Mouse (Mus musculus) heart, embryonic 13.5 days (tissue): Measurements from ENCODE around the gene Cox11. TPM values are rescaled to one million over a fixed set of nuclear protein-coding genes. Genes with fewer than 3 reads are reported as not detected.

Source experiments
- ATAC-seq: fragments of 200-750 bp; cut with Nextera tagmentation; 2 replicates; pipeline ENCODE4 v1.8.0; 2017; ENCODE audit warnings: moderate TSS enrichment; ENCODE audit not compliant: insufficient number of reproducible peaks, low FRiP score, low TSS enrichment; ENCODE audit errors: extremely low read depth
- H3K27ac ChIP-seq: fragments of 300-500 bp; sonication (generic); replicated peaks from 2 replicates; pipeline ENCODE4 v1.5.1; 2015; ENCODE audit warnings: moderate library complexity, mild to moderate bottlenecking, inconsistent platforms
- H3K27me3 ChIP-seq: fragments of 300-500 bp; sonication (generic); replicated peaks from 2 replicates; pipeline ENCODE4 v1.6.1; 2015; ENCODE audit warnings: mild to moderate bottlenecking, inconsistent platforms
- H3K36me3 ChIP-seq: fragments of 300-500 bp; sonication (generic); 2 replicates; pipeline ENCODE4 v1.6.1; 2015; ENCODE audit warnings: mild to moderate bottlenecking, inconsistent platforms
- H3K4me1 ChIP-seq: fragments of 300-500 bp; sonication (generic); 2 replicates; pipeline ENCODE4 v1.6.1; 2015; ENCODE audit warnings: inconsistent platforms
- H3K4me2 ChIP-seq: fragments of 300-500 bp; sonication (generic); 2 replicates; pipeline ENCODE4 v1.6.1; 2015; ENCODE audit warnings: inconsistent platforms, mild to moderate bottlenecking, moderate library complexity
- H3K4me3 ChIP-seq: fragments of 300-500 bp; sonication (generic); 2 replicates; pipeline ENCODE4 v1.5.1; 2015; ENCODE audit warnings: moderate library complexity, mild to moderate bottlenecking, inconsistent platforms
- H3K9ac ChIP-seq: fragments of 300-500 bp; sonication (generic); 2 replicates; pipeline ENCODE4 v1.6.1; 2015; ENCODE audit warnings: inconsistent platforms, mild to moderate bottlenecking, moderate library complexity
- H3K9me3 ChIP-seq: fragments of 300-500 bp; sonication (generic); 2 replicates; pipeline ENCODE4 v1.6.1; 2016; ENCODE audit warnings: inconsistent platforms
- WGBS: fragments of 180-500 bp; shearing (Covaris S2); methylation state at CpG from one replicate; pipeline ENCODE4 v1.1.7; 2015; ENCODE audit warnings: mixed read lengths; 5-methylcytosine and 5-hydroxymethylcytosine counted together
- polyA plus RNA-seq: library from polyadenylated mRNA; unstranded; fragments of >200 nt; fragmentation: Nextera tagmentation; extraction: Ambion mirVana; gene quantifications from 2 replicates; pipeline ENCODE4 v1.2.1, GENCODE M21; 2015

Gene Cox11
- 33.5 and 37.1 TPM in 2 replicates for polyA plus RNA-seq

DNA sequence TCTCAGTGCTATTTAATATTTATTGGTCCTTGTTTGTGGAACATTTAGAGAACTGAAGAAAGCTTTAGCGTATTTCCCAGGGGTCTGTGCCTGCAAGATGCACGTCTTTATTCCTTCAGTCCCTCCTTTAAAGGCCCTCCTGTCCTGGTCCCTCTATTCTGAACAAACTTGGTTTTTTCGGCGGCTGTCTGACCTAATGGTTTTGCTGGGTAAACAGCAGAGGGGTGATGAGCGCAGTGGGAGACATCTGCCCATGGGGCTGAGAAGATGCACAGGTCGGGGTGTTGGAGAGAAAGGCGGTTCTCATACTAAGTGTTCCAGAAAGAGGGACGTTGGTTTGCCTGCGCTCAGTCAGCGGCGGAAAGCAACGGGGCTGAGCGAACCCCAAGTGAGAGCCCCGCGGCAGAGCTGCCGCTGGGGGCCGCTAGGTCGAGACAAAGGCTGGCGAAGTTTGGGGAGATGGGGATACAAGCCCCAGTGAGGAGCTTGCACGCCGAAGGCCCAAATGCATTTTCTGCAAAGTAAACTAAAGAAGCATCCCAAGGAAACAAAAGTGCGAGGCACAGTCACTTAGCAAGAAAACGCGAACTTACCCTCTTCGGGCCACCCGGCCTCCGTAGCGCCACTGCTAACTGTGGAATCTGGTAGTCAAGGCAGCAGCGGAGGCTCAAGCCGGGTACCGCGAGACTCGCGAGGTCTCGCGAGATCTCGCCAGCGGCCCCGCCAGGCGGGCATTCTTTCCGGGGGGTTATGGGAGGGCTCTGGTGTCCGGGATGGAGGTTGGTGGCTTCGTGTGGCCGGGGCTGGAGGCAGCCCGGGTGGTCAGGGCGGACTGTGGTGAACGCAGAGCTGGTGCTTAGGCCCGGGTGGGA is at the start of gene Cox11, which contains the start of gene Stxbp4:
Gene Cox11 (plus strand): TSS at position 734 of the 872 bp plus-strand sequence.
Gene Stxbp4 (minus strand): TSS at position 645 of the 872 bp plus-strand sequence.
- H3K9ac ChIP-seq, result peak within 1 kb of the TSS; percentile 93
- peak within 1 kb of the TSS; percentile 95 for H3K27ac ChIP-seq
- no peaks in the 10 kb centered on the region for H3K27me3 ChIP-seq
- peak within 1 kb of the TSS; percentile 97 for H3K4me3 ChIP-seq
- H3K9me3 ChIP-seq, result no peaks in the 10 kb centered on the region
- H3K36me3 ChIP-seq, result peaks cover 22% of the 10 kb centered on the region
- under 1% methylated on average over 48 of the region's 48 CpGs for WGBS
- peaks cover 32% of the 10 kb centered on the region for H3K4me1 ChIP-seq
- peak; percentile 93 for ATAC-seq
- peak within 1 kb of the TSS; percentile 83 for H3K4me2 ChIP-seq

DNA sequence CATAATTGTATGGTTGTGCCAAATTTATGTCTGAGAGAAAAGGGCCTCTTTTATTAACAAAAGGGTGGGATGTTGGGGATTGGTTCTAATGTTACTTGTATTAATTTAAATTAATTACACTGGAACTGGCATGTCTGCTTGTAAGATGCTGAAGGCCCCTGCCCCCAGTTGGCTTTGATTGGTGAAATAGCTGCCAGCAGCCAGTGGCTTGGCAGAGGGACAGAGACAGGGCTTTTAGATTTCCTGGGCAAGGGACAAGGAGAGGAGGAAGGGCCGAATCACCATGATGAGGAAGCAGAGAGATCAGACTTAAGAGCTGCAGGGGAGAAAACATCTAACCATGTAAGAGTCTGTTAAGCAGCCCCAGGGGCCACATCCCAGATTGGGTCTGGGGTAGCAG is 47.0 kb upstream of the Cox11 start:
- WGBS, result 90% methylated on average over 1 of the region's 1 CpGs

DNA sequence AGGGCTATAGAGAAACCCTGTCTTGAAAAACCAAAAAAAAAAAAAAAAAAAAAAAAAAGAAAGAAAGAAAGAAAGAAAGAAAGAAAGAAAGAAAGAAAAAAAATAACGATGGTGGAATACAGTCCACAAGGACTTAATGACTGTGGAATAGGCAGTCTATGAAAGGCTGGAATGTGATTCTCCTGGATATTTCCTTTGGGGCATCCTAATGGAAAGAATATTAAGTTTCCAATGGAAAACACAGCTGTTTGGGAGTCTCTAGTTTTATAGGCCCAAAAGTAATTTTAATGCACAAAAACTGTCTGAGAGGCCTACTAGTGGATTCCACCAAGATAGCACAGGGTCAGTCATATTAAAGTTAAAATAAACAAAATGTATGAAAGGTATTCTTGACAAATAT is 42.1 kb upstream of the Cox11 start:
- no peaks in the 10 kb centered on the region for H3K27me3 ChIP-seq

More for the DNA sequence above, 47.0 kb upstream of the Cox11 start:
- Histone ChIP-seq H3K4me2 (no peak overlapping the region), H3K4me1 (no peaks in the 10 kb centered on the region), H3K27me3 (no peaks in the 10 kb centered on the region), H3K4me3 (no peak overlapping the region), H3K9ac (no peak overlapping the region), H3K9me3 (no peaks in the 10 kb centered on the region), H3K27ac (no peak overlapping the region), H3K36me3 (peaks cover 42% of the 10 kb centered on the region)
- no peak for ATAC-seq

DNA sequence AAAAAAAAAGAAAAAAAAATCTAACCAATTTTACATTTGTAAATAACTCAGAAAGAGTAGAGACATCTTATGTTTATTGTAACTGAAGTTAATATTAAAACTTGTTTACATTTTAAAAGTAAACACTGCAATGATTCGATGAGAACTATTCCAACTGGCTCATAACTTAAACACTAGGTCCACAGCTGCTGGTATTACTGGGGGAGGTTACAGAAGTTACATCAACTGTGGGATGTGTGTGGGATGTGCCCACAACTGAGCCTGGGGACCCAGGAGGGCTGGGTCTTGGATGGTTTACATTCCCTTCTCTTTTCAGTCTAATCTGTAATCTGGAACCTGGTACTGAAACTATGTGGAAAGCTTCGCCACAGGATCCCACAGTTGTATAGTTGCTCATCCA is 34.9 kb upstream of the Cox11 start:
- WGBS, result 82% methylated on average over 2 of the region's 2 CpGs
- H3K36me3 ChIP-seq, result peaks cover 56% of the 10 kb centered on the region
- no peak overlapping the region for H3K4me3 ChIP-seq
- no peaks in the 10 kb centered on the region for H3K27me3 ChIP-seq
- ATAC-seq, result no peak
- H3K9ac ChIP-seq, result no peak overlapping the region
- no peak overlapping the region for H3K27ac ChIP-seq
- no peaks in the 10 kb centered on the region for H3K4me1 ChIP-seq
- no peaks in the 10 kb centered on the region for H3K9me3 ChIP-seq
- H3K4me2 ChIP-seq, result no peak overlapping the region

More for the DNA sequence above, 42.1 kb upstream of the Cox11 start:
- ATAC-seq, result no peak
- no peaks in the 10 kb centered on the region for H3K9me3 ChIP-seq
- no peak overlapping the region for H3K4me3 ChIP-seq
- no peak overlapping the region for H3K4me2 ChIP-seq
- no peak overlapping the region for H3K9ac ChIP-seq
- peaks cover 49% of the 10 kb centered on the region for H3K36me3 ChIP-seq
- H3K4me1 ChIP-seq, result no peaks in the 10 kb centered on the region
- no peak overlapping the region for H3K27ac ChIP-seq
- 96% methylated on average over 1 of the region's 1 CpGs for WGBS

DNA sequence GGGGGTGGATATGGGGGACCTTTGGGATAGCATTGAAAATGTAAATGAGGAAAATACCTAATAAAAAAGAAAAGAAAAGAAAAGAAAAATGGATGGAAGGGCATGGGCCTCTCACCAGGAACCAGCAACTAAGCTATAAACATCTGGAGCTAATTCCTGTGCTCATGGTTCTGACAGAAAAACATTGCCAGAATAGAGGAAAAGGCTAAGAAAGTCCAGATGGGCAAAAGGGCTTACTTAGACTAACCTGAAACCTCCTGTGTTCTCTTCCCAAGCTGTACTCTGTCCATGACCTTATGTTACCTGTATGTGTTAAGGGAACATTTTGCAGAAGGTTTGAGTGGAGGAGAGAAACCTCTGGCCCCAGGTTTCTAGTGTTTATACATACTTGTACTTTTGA is 25.9 kb upstream of the Cox11 start:
- Histone ChIP-seq H3K4me1 (peaks cover 5% of the 10 kb centered on the region), H3K9ac (no peak overlapping the region), H3K27ac (no peak overlapping the region), H3K9me3 (no peaks in the 10 kb centered on the region), H3K36me3 (peaks cover 14% of the 10 kb centered on the region), H3K4me2 (no peak overlapping the region), H3K4me3 (no peak overlapping the region), H3K27me3 (no peaks in the 10 kb centered on the region)
- ATAC-seq, result no peak

DNA sequence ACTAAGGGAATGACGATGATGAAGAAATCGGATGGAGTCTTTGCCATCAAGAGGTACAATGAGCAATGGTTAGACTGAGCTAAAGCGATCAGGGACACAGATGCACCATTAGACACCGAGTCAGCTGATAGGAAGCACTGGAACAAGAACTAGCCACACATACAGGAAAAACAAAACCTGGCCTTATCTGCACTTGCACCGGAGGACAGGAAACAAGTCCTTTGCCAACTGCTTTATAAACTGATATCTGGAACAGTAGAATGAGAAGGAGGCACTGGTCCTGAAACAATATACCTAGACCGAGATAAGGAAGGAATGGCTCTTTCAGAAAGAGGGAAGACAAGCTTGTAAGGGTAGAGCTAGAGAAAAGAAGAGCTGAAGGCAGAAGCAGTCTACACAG is 23.2 kb upstream of the Cox11 start:
- Histone ChIP-seq H3K4me1 (peaks cover 5% of the 10 kb centered on the region), H3K27ac (no peak overlapping the region), H3K9ac (no peak overlapping the region), H3K9me3 (no peaks in the 10 kb centered on the region), H3K36me3 (peaks cover 24% of the 10 kb centered on the region), H3K4me3 (no peak overlapping the region), H3K27me3 (no peaks in the 10 kb centered on the region), H3K4me2 (no peak overlapping the region)
- no peak for ATAC-seq
- 62% methylated on average over 6 of the region's 6 CpGs for WGBS

DNA sequence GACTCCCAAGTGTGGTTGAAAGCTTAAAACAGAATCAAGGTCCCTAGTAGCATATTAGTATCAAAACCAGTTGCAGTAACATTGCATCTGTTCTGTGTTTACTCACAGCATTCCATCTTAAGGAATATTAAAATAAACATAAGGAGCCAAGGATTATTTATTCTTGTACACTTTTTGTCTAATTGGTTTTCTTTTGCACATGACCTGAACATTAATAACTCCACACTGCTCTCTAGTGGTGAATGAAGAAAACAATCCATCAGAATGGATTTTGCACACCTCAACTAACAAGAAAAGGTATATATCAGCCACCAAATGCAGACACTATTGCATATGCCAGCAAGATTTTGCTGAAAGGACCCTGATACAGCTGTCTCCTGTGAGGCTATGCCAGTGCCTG is 21.5 kb upstream of the Cox11 start:
- Histone ChIP-seq H3K4me3 (no peak overlapping the region), H3K27ac (no peak overlapping the region), H3K9me3 (no peaks in the 10 kb centered on the region), H3K27me3 (no peaks in the 10 kb centered on the region), H3K9ac (no peak overlapping the region), H3K4me1 (peaks cover 5% of the 10 kb centered on the region), H3K36me3 (peaks cover 28% of the 10 kb centered on the region), H3K4me2 (no peak overlapping the region)
- ATAC-seq, result no peak

DNA sequence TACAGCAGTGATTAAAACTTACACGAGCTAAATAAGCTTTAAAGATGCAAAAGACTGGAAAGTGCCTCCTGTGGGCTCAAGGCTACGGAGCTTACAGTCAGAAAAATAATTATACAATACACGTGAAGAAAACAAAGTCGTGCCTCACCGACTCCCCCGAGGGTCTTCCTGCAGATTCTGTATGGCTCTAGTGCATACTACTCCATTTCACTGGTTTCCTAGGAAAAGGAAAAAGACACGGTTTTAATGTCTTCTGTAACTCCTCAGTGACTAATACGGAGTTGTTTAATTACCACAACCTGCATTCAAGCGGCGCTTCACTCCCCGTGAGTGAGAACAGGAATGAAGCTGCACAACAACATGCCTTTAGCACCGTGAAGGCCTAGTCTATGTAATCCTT is 15.9 kb upstream of the Cox11 start:
- H3K9ac ChIP-seq, result no peak overlapping the region
- no peaks in the 10 kb centered on the region for H3K9me3 ChIP-seq
- ATAC-seq, result no peak
- H3K4me1 ChIP-seq, result no peaks in the 10 kb centered on the region
- H3K27ac ChIP-seq, result no peak overlapping the region
- H3K4me2 ChIP-seq, result no peak overlapping the region
- H3K4me3 ChIP-seq, result no peak overlapping the region
- peaks cover 19% of the 10 kb centered on the region for H3K36me3 ChIP-seq
- H3K27me3 ChIP-seq, result no peaks in the 10 kb centered on the region
- 86% methylated on average over 12 of the region's 12 CpGs for WGBS

DNA sequence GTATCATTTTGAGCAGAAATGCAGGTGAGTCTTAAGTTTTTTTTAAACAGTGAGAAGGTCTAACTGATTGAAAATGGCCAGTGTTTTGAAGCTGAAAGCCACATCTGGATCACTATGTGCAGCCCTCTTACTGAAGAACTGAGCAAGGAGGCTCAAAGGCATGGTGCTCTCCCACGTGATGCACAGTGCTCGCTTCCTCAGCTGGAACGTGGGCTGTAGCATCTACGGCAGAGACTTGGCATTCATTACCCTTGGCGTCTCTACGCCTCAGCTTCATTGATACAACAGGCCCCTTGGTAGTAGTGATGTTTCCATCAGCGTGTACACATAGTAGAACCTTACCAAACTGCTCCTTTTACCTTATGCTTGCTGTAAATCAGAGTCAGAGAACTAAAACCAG is 15.5 kb upstream of the Cox11 start:
- 88% methylated on average over 7 of the region's 7 CpGs for whole genome bisulfite sequencing
- Histone ChIP-seq H3K27ac (no peak overlapping the region), H3K4me3 (no peak overlapping the region), H3K9ac (no peak overlapping the region), H3K4me1 (no peaks in the 10 kb centered on the region), H3K9me3 (no peaks in the 10 kb centered on the region), H3K4me2 (no peak overlapping the region), H3K36me3 (peaks cover 19% of the 10 kb centered on the region), H3K27me3 (no peaks in the 10 kb centered on the region)
- no peak for ATAC-seq

DNA sequence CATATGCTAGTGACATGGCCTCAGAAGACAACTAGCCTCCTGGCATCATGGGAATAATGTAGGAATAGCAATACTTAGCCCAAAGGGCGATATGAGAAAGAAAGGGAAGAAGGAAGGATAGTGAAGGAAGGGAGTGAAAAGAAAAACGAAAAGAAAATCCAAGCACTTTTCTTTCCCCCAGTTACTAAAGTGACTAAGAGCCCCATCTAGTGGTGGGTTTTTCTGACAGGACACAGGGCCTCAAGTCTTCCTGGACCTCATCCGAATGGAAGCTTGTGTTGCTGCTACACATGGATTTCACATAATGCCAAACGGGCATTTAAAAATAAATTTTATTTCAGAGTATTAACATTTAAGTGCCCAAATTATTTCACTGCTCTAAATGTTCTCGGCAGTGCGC is 14.5 kb upstream of the Cox11 start:
- H3K27me3 ChIP-seq, result no peaks in the 10 kb centered on the region
- WGBS, result 46% methylated on average over 6 of the region's 6 CpGs
- peaks cover 12% of the 10 kb centered on the region for H3K36me3 ChIP-seq
- no peaks in the 10 kb centered on the region for H3K4me1 ChIP-seq
- H3K9ac ChIP-seq, result no peak overlapping the region
- no peak overlapping the region for H3K4me3 ChIP-seq
- H3K27ac ChIP-seq, result no peak overlapping the region
- no peak overlapping the region for H3K4me2 ChIP-seq
- H3K9me3 ChIP-seq, result no peaks in the 10 kb centered on the region
- no peak for ATAC-seq

DNA sequence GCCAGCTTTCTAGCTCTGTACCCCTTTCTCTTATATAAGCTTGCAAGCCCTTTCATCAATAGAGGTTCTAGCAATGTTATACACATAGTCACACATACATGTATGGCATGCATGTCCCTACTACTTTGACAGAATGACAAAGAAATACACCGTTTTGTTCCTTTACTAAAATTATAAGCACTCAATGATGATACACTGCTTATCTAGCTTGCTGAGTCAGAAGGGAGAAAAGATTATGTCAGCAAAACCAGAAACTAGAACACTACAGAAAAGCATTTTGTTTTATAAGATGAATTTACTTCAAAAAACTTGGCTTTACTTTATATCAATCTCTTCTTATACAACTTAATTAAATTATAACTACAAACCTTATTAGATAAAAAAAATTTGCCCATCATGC is 12.8 kb upstream of the Cox11 start:
- no peak overlapping the region for H3K27ac ChIP-seq
- H3K9ac ChIP-seq, result no peak overlapping the region
- peaks cover 8% of the 10 kb centered on the region; the same call in 1 of the 2 replicates for H3K36me3 ChIP-seq
- H3K9me3 ChIP-seq, result no peaks in the 10 kb centered on the region
- H3K4me2 ChIP-seq, result no peak overlapping the region
- ATAC-seq, result no peak
- no peak overlapping the region for H3K4me3 ChIP-seq
- H3K27me3 ChIP-seq, result no peaks in the 10 kb centered on the region
- 68% methylated on average over 1 of the region's 1 CpGs for WGBS
- H3K4me1 ChIP-seq, result no peaks in the 10 kb centered on the region

DNA sequence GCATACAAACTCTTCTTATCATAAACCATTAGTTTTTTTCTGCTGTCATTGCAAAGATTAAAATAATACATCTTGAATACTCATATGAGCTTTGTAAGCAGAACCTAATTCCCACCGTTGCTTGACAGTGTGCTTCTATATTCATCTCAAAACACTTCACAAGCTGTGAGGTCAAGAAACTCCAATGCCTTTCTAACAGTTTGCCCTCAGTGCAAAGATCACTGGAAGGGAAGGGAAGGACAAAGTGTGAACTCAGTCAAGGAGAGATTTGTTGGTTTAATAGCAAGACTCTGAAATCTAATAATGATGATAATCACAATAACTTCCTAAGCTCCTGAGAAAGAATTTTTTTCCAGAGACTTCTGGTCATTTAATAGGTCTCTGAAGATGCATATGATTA is 10.2 kb upstream of the Cox11 start:
- H3K36me3 ChIP-seq, result peaks cover 7% of the 10 kb centered on the region; the same call in 1 of the 2 replicates
- 52% methylated on average over 1 of the region's 1 CpGs for WGBS
- H3K9ac ChIP-seq, result no peak overlapping the region
- H3K27ac ChIP-seq, result no peak overlapping the region
- no peak overlapping the region for H3K4me3 ChIP-seq
- no peaks in the 10 kb centered on the region for H3K27me3 ChIP-seq
- ATAC-seq, result no peak
- no peaks in the 10 kb centered on the region for H3K9me3 ChIP-seq
- no peaks in the 10 kb centered on the region for H3K4me1 ChIP-seq
- H3K4me2 ChIP-seq, result no peak overlapping the region
